Mouse (Mus musculus) thymus, adult 2 months (tissue): Measurements from ENCODE around the gene Frs3.

ENCODE experiments used
- CTCF ChIP-seq: fragments of 200-500 bp; IDR thresholded peaks from 2 replicates; pipeline ENCODE4 v1.5.1; 2012; ENCODE audit warnings: mild to moderate bottlenecking, control low read depth, low read length, moderate library complexity, borderline replicate concordance; ENCODE audit not compliant: control insufficient read depth, poor library complexity, insufficient read depth; ENCODE audit errors: extremely low read depth
- POLR2A ChIP-seq: fragments of 200-500 bp; IDR thresholded peaks from 2 replicates; pipeline ENCODE4 v1.6.1; 2012; ENCODE audit warnings: mild to moderate bottlenecking, low read length, control low read depth, moderate library complexity; ENCODE audit not compliant: control insufficient read depth, poor library complexity, insufficient read depth; ENCODE audit errors: extremely low read depth

DNA sequence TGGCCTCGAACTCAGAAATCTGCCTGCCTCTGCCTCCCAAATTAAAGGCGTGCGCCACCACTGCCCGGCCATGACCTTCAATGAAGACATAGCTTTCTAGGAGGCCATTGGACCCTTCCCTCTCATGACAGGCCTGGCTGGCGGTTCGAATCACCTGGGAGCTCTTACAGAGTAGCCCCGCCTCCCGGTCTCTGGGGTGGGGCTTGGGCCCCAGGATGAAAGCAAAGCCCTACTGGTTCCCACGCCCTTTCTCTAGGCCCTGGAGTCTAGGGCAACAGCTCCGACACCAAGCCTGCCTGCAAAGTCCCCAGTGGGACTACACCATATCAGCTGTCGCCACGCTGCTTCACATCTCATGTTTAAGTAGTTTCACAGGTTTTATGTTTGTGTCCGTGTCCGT lies 55.3 kb downstream of the Frs3 start:
- TF ChIP-seq POLR2A: no peak
- no peak for TF ChIP-seq CTCF
